In the genomic region with DNA sequence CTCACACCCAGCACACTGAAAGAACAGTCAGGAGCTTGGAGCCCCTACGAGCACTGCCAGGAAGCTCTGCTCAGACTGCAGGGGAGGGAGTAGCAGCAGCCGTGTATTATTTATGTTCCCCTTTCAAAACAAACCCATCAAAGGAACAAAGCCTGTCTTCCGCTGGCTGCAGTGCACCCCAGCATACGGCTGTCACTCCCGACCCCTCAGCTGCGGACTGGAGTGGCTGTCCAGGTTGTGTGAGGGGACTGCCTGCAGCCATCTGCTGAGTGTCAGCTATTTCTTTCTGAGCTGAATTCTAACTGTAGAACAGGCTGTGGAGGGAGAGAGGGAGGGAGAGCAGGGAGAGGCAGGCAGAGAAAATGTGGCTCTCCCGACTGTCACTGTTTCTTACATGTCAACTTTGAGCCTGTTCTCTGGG, we compare ENCODE assay signal across 8 mouse cellular contexts.
A peak's percentile ranks its signal among the peaks of the same experiment; 100 is the strongest.
DNase-seq lines count a peak whose midpoint lies in the region; ATAC-seq and TF ChIP-seq lines count a peak whose summit lies in the region.

No protein-coding gene starts in this region.

- no peaks in the 10 kb centered on the region for H3K9me3 ChIP-seq in heart, postnatal 0 days (replicated peaks; ENCODE audit: control insufficient read depth, low read length)

- DNase-seq in frontal cortex, postnatal 10 days (ENCODE audit: low spot score in 2 of 2): peak; percentile 34 to 47
- DNase-seq in frontal cortex, postnatal 25 days (ENCODE audit: low spot score in 2 of 2): no peak
- DNase-seq in brain, embryonic 14.5 days (ENCODE audit: low read depth): peak; percentile 95
- DNase-seq in heart, postnatal 0 days (ENCODE audit: low spot score): no peak
- DNase-seq in lung, postnatal 10 days: peak; percentile 32
- DNase-seq in right cerebral cortex, postnatal 10 days (ENCODE audit: low spot score in 2 of 2): peak; percentile 65 to 84
- no peak for DNase-seq in adrenal gland, postnatal 4 days (ENCODE audit: low spot score in 2 of 2)
- DNase-seq in adipocyte (ENCODE audit: low spot score): no peak

- H3K4me2 ChIP-seq in heart, postnatal 0 days (ENCODE audit: low read depth, low read length): peak overlapping the region; percentile 49

- no peak for TF ChIP-seq CTCF in brain, embryonic 14.5 days (IDR thresholded peaks at IDR 0.05; ENCODE audit: borderline replicate concordance, extremely low read depth, insufficient read depth, insufficient read length)
- no peak for TF ChIP-seq CTCF in heart, postnatal 0 days (IDR thresholded peaks at IDR 0.05; ENCODE audit: low read depth)

- no peaks in the 10 kb centered on the region for H3K27me3 ChIP-seq in heart, postnatal 0 days (ENCODE audit: control insufficient read depth, insufficient read depth, low read length)

- peak overlapping the region; percentile 39; the same call in 1 of the 2 replicates for H3K27ac ChIP-seq in heart, postnatal 0 days (ENCODE audit: low read depth)

- no peak for TF ChIP-seq POLR2A in brain, embryonic 14.5 days (IDR thresholded peaks at IDR 0.05; ENCODE audit: borderline replicate concordance, extremely low read depth, insufficient read depth, insufficient read length, poor library complexity, severe bottlenecking)

- WGBS in heart, postnatal 0 days: 4% methylated on average over 7 of the region's 7 CpGs

- peak overlapping the region; percentile 19 for H3K4me3 ChIP-seq in heart, postnatal 0 days (ENCODE audit: low read depth, low read length)

- 0 out of 2 replicates have a peak overlapping the region, but pooled peaks have one; percentile 24 for H3K9ac ChIP-seq in heart, postnatal 0 days (replicated peaks; ENCODE audit: low read depth, low read length)

- no peaks in the 10 kb centered on the region for H3K4me1 ChIP-seq in heart, postnatal 0 days (ENCODE audit: control insufficient read depth, insufficient read depth)

- no peak for TF ChIP-seq EP300 in heart, postnatal 0 days (IDR thresholded peaks at IDR 0.05; ENCODE audit: low read depth)

- H3K36me3 ChIP-seq in heart, postnatal 0 days (replicated peaks; ENCODE audit: control insufficient read depth, insufficient read depth, low read length): no peaks in the 10 kb centered on the region

- ATAC-seq in heart, postnatal 0 days (ENCODE audit: insufficient read depth, low read depth): peak; percentile 42

Comparison
In these comparisons a context has a peak if more than half of its experiments do, and no peak if none do; other contexts are left out.
1. DNase-seq: peak in frontal cortex, postnatal 10 days (2 of 2), brain, embryonic 14.5 days (single experiment), lung, postnatal 10 days (single experiment) and right cerebral cortex, postnatal 10 days (2 of 2); none in frontal cortex, postnatal 25 days (0 of 2), heart, postnatal 0 days (single experiment), adrenal gland, postnatal 4 days (0 of 2) and adipocyte (single experiment).